Mouse (Mus musculus) CD4-positive, CD25-positive, alpha-beta regulatory T cell, adult 4 months (primary cell): ENCODE measurements around the gene Cxcl1. TPM values are rescaled to one million over a fixed set of nuclear protein-coding genes. Genes with fewer than 3 reads are reported as not detected.
A peak's percentile ranks its signal among the peaks of the same experiment; 100 is the strongest.
"Not testable (repeated sequence)": the region's sequence is repeated elsewhere in the genome, so short reads cannot be mapped to it uniquely, and the experiment has no call there.

Experiments
- ATAC-seq: one replicate; pipeline ENCODE4 v1.8.0; 2017
- polyA plus RNA-seq, 2 experiments: library from polyadenylated mRNA; unstranded; fragments of 100-300 nt; shearing (Covaris generic); gene quantifications; one replicate each; pipeline ENCODE4 v1.2.1; 2017

Cxcl1 gene
- not detected for polyA plus RNA-seq

- no peak for ATAC-seq
These were observed at the start of gene Cxcl1 for GRCm38 (mm10) chr5:90890519-90891463. Gene Cxcl1, plus strand, starts transcription at chr5:90891241.

DNA sequence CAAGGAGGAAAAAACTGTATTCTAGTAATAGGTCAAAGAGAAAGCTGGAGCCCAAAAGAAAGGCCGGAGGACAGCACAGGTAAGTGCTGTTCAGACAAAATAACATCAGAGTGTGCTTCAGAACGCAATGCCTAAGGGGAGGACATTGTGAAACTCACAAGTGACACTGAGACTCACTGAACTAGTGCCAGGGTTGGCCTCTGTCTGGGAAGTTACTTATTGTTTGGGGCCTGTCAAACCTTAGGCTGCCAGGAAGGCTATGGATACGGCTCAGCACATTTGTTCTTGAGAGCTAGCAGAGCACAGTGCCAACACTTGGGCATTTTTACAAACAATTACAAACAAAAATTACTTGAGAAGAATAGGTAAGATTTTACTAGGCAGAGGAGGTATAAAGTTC is 47.1 kb upstream of the Cxcl1 start:
- no peak for ATAC-seq

GRCm38 (mm10) chr5:90850096-90850495 is 40.9 kb upstream of the Cxcl1 start:
- ATAC-seq, result not testable (repeated sequence)

- not testable (repeated sequence) for ATAC-seq
These were observed 39.6 kb upstream of the Cxcl1 start for GRCm38 (mm10) chr5:90851391-90851790.

DNA sequence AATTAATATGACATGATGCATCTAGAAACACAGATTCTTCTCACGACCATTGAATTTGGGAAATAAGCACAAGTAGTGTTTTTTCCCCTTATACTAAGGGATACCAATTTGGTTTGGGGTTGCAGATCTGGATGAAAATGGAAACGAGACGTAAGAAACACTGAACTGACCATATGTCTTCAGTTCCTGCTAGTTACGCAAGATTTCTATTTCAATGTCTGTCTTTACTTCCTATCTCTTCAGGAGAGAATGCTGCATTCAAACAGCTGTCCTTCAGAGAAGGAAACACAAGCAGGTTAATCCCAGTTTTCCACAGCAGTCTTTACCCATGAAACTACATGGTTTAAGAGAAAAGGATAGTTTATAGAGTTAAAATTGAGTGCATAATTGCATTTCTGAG is 37.8 kb upstream of the Cxcl1 start:
- no peak for ATAC-seq

DNA sequence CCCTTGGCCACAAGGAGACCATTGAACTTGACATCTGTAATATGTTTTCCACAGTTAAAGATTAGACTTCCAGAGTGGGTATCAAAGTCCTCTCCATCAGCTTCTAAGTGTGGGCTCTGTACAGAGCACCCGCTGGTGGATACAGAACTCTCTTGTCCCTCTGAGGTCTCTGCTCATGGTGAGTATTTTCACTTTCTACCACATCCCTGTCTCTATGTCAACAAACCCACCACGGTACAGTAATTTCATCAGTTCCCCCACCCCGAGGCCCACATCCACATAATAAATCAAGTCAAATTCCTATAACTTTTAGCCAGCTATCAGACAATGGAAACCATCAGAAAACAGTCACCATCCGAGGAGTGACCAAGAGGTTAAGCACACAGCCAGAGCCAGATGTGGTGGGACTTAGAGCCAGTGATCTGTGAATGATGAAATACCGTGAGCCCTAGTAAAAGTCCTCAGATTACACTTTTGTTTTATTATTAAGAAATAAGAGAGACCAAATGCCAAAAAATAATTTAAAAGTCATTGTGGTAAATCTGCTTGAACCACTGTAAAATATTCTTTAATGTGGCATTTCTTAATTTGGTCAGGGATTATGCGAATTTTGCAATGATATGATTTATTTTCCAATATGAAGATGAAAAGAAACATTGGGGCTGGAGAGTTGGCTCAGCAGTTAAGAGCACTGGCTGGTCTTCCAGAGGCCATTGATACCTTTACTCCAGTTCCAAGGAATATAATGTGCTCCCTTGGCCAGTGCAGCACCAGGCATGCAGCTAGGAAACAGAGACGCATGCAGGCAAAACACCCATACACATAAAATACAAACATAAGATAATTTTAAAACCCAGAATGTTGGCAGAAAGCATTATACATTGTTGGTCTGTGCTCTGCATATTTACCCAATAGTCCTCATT is 35.5 kb upstream of the Cxcl1 start:
- ATAC-seq, result no peak

DNA sequence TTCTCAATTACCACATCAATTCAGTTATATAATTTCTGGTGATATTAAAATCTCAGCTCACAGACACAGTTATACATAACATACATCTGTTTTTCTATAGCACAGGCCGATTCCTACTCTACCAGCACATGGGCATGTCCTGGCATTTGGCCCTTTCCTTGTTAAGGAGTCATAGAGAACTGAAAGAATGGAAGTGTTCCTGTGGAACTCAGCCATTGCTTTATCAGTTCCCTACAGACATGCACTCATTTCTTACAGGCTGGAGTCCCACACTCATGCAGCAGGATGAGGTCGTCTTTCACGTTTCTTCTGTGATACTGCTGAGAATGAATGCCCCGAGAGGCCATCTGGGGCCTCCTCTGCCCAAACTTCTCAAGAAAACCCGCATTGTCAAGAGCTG is 33.6 kb upstream of the Cxcl1 start:
- no peak for ATAC-seq

DNA sequence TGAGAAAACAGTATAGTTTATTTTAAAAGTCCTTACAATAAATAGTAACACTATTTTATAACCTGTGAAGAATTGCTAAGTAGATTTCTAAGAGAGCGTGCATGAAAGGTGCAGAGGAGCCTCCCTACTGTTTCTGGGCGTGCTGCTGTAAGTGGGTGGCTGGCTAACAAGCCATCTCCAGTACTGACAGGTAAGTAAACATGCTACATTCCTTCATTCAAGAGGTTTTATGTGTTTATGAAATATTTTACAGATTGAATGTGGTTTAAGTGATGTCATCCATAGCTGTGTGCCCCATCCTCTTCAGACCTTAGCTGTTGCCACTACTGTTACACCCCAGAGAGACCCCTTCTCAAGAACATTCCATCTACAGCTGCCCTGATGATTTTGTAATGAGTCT is 32.6 kb upstream of the Cxcl1 start:
- no peak for ATAC-seq

GRCm38 (mm10) chr5:90859031-90859430 is 32.0 kb upstream of the Cxcl1 start:
- no peak for ATAC-seq

- no peak for ATAC-seq
These were observed 29.1 kb upstream of the Cxcl1 start for GRCm38 (mm10) chr5:90861876-90862375.

DNA sequence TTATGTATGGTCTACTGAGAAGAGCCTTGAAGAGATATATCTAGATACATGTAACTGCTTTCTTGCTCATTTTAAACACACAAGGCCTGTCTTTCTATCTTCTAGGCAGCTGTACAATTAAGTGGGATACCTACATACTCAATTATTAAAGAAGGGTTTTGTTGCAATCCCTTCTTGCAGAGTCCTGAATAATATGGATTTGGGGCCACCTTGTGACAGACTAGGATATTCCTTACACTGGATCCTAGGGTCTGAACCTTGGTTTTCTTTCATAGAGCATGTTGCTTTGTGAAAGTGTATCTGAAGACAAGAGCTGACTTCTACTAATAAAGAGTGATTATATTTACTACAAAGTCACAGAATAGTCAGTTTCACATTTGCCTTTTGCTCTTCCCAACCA is 24.3 kb upstream of the Cxcl1 start:
- ATAC-seq, result no peak

DNA sequence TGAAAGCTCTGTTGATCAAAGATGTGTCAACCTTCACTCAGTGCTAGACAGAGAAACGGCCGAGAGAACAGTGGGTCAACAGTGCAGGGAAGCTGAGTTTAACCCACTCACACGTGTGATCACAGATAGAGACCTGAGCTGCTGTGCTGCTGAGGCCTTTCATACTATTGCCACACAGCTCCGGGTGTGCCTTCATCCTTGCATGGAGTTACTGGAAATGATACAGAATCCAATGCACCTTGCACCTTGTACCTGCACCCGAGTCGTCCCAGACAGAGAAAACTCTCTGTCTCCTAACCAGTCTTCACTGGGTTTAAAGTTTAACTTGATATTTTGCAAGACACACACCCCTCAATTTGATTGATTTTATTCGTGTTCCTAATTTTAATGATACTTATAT is 18.7 kb upstream of the Cxcl1 start:
- no peak for ATAC-seq

GRCm38 (mm10) chr5:90876045-90876444 is 15.0 kb upstream of the Cxcl1 start:
- ATAC-seq, result no peak

DNA sequence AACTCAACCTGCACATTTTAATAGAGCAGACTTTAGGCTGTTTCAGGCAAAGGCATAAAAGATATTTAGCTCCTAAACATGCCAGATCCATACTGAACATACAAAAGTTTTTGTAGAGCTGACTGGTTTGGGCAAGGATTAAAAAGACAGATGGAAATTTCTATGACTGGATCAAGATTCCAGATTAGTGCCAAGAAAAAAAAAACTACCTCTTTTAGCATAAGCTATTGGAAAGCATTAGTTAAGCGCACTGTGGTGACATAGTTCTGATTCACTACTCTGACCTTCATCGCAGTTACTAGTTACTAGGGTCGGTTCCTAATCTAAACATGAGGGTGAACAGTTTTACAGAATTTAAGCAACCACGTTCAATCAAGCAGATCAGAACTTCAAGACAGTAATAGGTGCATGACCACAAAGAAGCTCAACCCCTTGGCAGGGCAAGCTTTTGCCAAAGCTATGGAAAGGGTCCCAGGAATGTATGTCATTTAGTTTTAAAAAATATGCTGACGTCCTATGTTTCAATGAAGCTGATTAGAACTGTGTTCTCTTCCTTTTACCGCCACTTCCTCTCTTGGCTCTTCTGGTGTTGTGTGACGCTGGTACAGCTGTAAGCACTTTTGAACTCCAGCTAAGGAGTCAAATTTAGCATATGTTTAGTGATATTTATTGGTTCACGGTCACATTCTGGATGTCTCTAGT is 14.4 kb upstream of the Cxcl1 start:
- ATAC-seq, result peak; percentile 48

DNA sequence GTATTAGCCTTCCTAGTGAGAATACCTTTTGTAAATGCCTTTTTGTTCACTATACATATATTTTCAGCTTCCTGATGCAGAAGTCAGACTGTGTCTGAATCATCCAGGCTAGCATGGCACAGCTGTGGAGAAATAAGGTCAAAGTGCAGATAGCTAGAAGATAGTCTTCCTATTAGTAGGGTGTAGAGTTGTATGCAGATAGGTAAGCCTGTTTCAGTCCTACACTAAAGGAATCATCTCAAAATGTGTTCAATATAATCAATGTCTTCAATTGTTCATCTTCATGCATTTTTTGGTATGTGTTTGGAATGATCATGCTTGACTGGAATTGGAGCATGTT is 13.9 kb upstream of the Cxcl1 start:
- no peak for ATAC-seq

GRCm38 (mm10) chr5:90879307-90880014 is 11.6 kb upstream of the Cxcl1 start:
- peak; percentile 66 for ATAC-seq

- ATAC-seq, result no peak
These were observed 10.6 kb upstream of the Cxcl1 start for GRCm38 (mm10) chr5:90880335-90880850.

DNA sequence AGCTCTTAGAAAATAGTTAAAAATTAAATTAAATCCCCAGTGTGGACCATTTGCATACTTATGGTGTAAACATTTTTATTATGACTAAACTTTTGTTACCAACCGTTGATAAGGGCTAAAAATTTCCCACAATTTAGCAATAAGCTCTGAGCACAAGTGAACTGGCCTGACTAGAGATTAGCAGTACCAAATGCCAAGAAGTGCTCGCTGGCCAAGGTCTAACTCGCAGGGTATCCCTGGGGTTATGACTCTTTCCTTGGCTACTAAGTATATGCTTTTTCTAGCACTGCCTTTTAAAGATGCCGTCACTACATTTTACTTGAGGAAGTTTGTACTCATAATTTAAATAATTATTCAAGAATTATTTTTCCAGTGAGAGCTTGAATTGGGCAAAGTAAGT is 10.0 kb upstream of the Cxcl1 start:
- no peak for ATAC-seq

- ATAC-seq, result peak; percentile 46
These were observed 9.4 kb upstream of the Cxcl1 start for GRCm38 (mm10) chr5:90881682-90882081.

GRCm38 (mm10) chr5:90882146-90882545 is 8.9 kb upstream of the Cxcl1 start:
- ATAC-seq, result no peak

- ATAC-seq, result peak; percentile 35
These were observed 6.3 kb upstream of the Cxcl1 start for GRCm38 (mm10) chr5:90884628-90885242.
